Mouse (Mus musculus) stomach, embryonic 16.5 days (tissue): ENCODE results near the gene Msh2. TPM values are rescaled to one million over a fixed set of nuclear protein-coding genes. Genes with fewer than 3 reads are reported as not detected.
"Not testable (repeated sequence)": the region's sequence is repeated elsewhere in the genome, so short reads cannot be mapped to it uniquely, and the experiment has no call there.

Experiments used
- ATAC-seq: fragments of 200-750 bp; cut with Nextera tagmentation; 2 replicates; pipeline ENCODE4 v1.8.0; 2017; ENCODE audit warnings: moderate number of reproducible peaks, moderate TSS enrichment; ENCODE audit not compliant: insufficient read depth, low FRiP score
- H3K27ac ChIP-seq: fragments of 300-500 bp; sonication (generic); 2 replicates; pipeline ENCODE4 v1.5.1; 2014; ENCODE audit warnings: low read length
- H3K27me3 ChIP-seq: fragments of 300-500 bp; sonication (generic); 2 replicates; pipeline ENCODE4 v1.6.1; 2014; ENCODE audit warnings: low read length, control low read depth, mixed read lengths; ENCODE audit not compliant: control insufficient read depth, insufficient read depth
- H3K36me3 ChIP-seq: fragments of 300-500 bp; sonication (generic); 2 replicates; pipeline ENCODE4 v1.6.1; 2014; ENCODE audit warnings: low read length; ENCODE audit not compliant: control insufficient read depth, insufficient read depth
- H3K4me1 ChIP-seq: fragments of 300-500 bp; sonication (generic); 2 replicates; pipeline ENCODE4 v1.6.1; 2014; ENCODE audit warnings: low read length, control low read depth, mixed read lengths; ENCODE audit not compliant: control insufficient read depth, insufficient read depth
- H3K4me2 ChIP-seq: fragments of 300-500 bp; sonication (generic); 2 replicates; pipeline ENCODE4 v1.6.1; 2014; ENCODE audit warnings: low read depth, low read length, mixed read lengths
- H3K4me3 ChIP-seq: fragments of 300-500 bp; sonication (generic); replicated peaks from 2 replicates; pipeline ENCODE4 v1.5.1; 2014; ENCODE audit warnings: mild to moderate bottlenecking, low read length
- H3K9ac ChIP-seq: fragments of 300-500 bp; sonication (generic); 2 replicates; pipeline ENCODE4 v1.6.1; 2014; ENCODE audit warnings: low read length
- H3K9me3 ChIP-seq: fragments of 300-500 bp; sonication (generic); replicated peaks from 2 replicates; pipeline ENCODE4 v1.6.1; 2016; ENCODE audit warnings: low read length, control low read depth; ENCODE audit not compliant: control insufficient read depth
- WGBS: fragments of 180-500 bp; shearing (Covaris S2); extraction: QIAGEN DNeasy Blood & Tissue Kit; methylation state at CpG from one replicate; pipeline ENCODE4 v1.1.7; 2014; 5-methylcytosine and 5-hydroxymethylcytosine counted together
- polyA plus RNA-seq: library from polyadenylated mRNA; unstranded; fragments of >200 nt; fragmentation: Nextera tagmentation; extraction: Ambion mirVana; gene quantifications from 2 replicates; pipeline ENCODE4 v1.2.1, GENCODE M21; 2015

Gene Msh2
- polyA plus RNA-seq, 1 experiment from 2014 or later: 62.8 TPM

DNA sequence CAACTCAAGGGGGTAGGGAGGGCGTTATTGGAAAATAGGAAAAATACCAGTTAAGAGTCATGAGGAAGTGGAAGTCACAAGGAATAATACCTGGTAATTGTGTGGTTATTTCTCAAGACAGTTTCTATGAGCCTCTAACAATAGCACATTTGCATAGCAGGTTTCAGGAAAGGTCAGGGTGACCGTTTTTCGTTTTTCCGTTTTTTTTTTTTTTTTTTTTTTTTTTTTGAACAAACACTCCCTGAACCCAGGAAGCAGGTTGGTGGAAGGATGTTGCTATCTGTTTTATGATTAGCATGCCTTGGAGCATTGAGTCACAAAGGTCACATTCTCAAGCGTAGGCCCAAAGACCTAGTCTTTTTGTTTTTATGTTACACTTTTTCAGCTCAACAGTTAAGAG, 16.5 kb upstream of the Msh2 start:
- ATAC-seq, H3K27me3 ChIP-seq, H3K4me3 ChIP-seq, H3K27ac ChIP-seq, H3K4me2 ChIP-seq, H3K9ac ChIP-seq, H3K9me3 ChIP-seq, H3K4me1 ChIP-seq, H3K36me3 ChIP-seq: not testable (repeated sequence)
- 87% methylated on average over 5 of the region's 5 CpGs for WGBS

DNA sequence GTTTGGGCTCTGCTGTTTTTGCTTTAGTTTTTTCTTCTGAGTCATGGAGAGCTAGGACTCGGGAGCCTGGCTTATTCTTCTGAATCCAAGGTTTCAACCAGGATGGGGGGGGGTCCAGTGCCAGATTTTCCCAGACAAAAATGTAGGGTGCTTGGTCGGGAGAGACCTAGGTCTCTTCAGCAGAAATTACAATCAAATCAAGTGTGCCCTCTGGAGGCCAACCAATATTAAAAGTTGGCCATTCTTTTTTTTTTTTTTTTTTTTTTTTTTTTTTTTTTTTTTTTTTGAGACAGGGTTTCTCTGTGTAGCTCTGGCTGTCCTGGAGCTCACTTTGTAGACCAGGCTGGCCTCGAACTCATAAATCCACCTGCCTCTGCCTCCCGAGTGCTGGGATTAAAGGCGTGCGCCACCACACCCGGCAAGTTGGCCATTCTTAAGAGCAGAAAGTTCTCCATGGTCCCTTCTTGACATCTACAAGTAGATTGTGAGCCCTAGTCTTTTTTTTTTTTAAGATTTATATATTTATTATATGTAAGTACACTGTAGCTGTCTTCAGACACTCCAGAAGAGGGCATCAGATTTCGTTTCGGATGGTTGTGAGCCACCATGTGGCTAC, 10.1 kb upstream of the Msh2 start:
- 81% methylated on average over 9 of the region's 9 CpGs for WGBS
- H3K27ac ChIP-seq, H3K36me3 ChIP-seq, H3K9ac ChIP-seq, ATAC-seq, H3K4me1 ChIP-seq, H3K9me3 ChIP-seq, H3K4me2 ChIP-seq, H3K4me3 ChIP-seq, H3K27me3 ChIP-seq: not testable (repeated sequence)

DNA sequence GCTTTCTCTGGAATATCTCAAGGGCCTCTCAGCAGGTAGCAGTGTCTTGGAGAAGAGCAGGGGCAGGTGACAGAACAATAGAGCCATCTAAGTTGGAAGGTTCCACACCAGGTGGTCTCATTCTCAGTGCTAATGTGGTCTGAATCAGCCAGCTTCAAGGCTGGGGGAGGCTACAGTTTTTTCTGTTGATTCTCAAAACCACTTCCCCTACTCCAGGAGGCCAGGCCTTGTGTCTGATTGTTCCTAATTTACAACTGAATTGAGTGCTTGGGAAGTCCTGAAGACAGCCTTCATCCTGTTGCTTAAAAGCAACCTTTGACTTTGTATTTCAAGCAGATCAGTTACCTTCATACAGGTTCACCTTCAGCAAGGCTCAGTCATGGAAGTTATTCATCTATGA, 7.9 kb upstream of the Msh2 start:
- Histone ChIP-seq H3K4me3 (no peak overlapping the region), H3K36me3 (no peaks in the 10 kb centered on the region), H3K27ac (no peak overlapping the region), H3K4me2 (no peak overlapping the region), H3K9ac (no peak overlapping the region), H3K27me3 (no peaks in the 10 kb centered on the region), H3K4me1 (no peaks in the 10 kb centered on the region), H3K9me3 (no peaks in the 10 kb centered on the region)
- ATAC-seq: no peak

DNA sequence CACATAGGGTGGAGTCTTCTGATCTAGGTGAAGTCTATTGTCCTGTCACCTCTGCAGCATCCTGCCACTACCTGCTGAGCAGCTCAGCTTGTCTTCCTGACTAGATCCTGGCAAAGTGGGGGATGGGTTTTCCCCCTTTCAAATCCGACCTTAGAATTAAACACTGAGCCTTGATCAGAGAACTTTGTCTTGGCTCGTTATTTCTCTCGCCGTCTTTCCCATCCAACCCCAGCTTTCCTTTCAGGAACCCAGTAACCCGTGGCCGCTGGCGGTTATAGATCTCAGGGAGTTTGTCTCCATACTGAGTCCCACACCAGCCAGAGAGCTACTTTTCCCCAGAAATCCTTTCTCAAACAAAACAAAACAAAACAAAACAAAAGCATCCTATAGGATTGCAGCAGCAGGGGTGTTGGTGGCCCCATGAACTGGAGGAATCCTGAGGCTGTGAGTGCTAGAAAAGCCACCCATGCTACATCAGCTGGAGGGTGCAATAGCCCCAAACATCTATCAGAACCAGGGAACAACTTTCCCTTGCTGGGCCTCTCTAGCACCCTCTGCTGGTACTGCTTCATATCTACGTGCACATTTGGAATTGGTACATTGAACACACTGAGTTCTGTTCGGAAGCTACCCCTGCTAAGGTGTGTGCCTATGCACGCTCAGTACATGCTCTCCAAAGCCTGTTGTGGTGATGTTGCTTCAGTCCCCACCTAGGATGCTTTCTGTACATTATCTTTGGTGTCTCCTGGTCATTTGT, 6.9 kb upstream of the Msh2 start:
- H3K27ac ChIP-seq: no peak overlapping the region
- H3K4me3 ChIP-seq: no peak overlapping the region
- H3K9ac ChIP-seq: no peak overlapping the region
- 82% methylated on average over 10 of the region's 10 CpGs for WGBS
- ATAC-seq: 0 out of 2 replicates have a peak, but pooled peaks have one; percentile 33
- H3K4me1 ChIP-seq: no peaks in the 10 kb centered on the region
- no peak overlapping the region for H3K4me2 ChIP-seq
- no peaks in the 10 kb centered on the region for H3K27me3 ChIP-seq
- H3K9me3 ChIP-seq: no peaks in the 10 kb centered on the region
- no peaks in the 10 kb centered on the region for H3K36me3 ChIP-seq

DNA sequence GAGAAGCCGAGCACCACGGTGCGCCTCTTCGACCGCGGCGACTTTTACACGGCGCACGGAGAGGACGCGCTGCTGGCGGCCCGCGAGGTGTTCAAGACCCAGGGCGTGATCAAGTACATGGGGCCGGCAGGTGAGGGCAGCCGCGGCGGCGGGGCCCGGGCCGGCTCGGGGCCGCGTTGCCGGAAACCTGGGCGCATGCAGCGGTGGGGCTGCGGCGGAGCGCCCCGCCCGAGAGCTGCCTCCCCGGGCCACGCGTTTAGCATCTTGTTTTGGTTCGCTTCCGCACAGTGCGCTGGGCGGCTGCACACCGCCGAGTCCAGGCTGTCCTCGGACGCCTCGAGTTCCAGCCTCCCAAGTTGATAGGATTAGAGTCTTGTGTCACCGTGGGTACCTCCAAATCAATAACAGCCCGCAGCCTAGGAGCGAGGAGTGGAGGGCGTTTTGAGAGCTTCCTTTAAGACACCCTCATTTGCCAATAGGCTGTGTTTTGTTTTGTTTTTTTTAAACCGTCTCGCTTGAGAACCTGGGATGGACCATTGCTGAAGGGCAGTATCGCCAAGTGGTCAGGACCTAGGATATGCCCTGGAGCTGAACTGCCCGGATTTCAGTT, 652 bp downstream of the Msh2 start:
- peak overlapping the region; percentile 81 for H3K4me2 ChIP-seq
- no peaks in the 10 kb centered on the region for H3K9me3 ChIP-seq
- peak overlapping the region; percentile 83 for H3K27ac ChIP-seq
- ATAC-seq: peak; percentile 44
- peaks cover 12% of the 10 kb centered on the region for H3K4me1 ChIP-seq
- WGBS: under 1% methylated on average over 54 of the region's 54 CpGs
- H3K4me3 ChIP-seq: peak overlapping the region; percentile 91
- peak overlapping the region; percentile 87 for H3K9ac ChIP-seq
- H3K36me3 ChIP-seq: no peaks in the 10 kb centered on the region
- H3K27me3 ChIP-seq: no peaks in the 10 kb centered on the region

DNA sequence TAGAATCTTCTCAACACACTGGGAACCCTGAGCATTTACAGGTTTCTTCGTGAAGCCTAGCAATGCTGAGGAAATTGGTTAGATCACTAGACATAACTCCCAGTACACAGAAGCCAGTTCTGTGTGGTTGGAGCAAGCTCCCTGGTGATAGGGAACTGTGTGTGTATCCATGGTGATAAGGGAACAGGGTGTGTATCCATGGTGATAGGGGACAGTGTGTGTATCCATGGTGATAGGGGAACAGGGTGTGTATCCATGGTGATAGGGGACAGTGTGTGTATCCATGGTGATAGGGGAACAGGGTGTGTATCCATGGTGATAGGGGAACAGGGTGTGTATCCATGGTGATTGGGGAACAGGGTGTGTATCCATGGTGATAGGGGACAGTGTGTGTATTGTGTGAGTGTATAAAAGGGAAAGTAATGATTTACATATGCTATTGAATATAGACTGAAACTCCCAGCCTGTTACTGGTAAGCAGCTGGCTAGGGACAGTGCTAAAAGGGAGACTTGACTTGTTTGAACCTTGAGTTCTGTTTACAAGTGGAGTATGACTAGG, 4.9 kb downstream of the Msh2 start:
- H3K4me2 ChIP-seq, H3K9ac ChIP-seq, H3K9me3 ChIP-seq, H3K4me3 ChIP-seq, ATAC-seq, H3K27me3 ChIP-seq, H3K27ac ChIP-seq, H3K36me3 ChIP-seq: not testable (repeated sequence)
- whole genome bisulfite sequencing: 85% methylated on average over 1 of the region's 1 CpGs
- H3K4me1 ChIP-seq: peaks cover 12% of the 10 kb centered on the region

DNA sequence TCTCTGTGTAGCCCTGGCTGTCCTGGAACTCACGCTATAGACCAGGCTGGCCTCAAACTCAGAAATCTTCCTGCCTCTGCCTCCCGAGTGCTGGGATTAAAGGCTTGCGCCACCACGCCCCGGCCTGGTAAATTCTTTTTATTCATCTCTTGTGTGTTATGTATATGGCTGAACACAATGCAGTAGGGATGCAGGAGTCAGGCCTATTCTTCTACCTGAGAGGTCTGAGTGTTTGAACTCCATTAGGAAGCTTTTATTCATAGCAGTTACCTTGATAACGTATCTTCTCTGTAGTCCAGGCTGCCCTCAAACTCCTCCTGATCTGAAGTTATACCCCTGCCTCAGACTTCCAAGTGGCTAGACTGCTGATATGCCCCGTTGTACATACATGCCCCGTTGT, 5.5 kb downstream of the Msh2 start:
- Histone ChIP-seq H3K27ac (no peak overlapping the region), H3K4me2 (no peak overlapping the region), H3K36me3 (peaks cover 3% of the 10 kb centered on the region; the same call in 1 of the 2 replicates), H3K4me3 (no peak overlapping the region), H3K4me1 (peaks cover 12% of the 10 kb centered on the region), H3K9ac (no peak overlapping the region), H3K9me3 (no peaks in the 10 kb centered on the region), H3K27me3 (no peaks in the 10 kb centered on the region)
- no peak for ATAC-seq
- WGBS: 95% methylated on average over 8 of the region's 8 CpGs

DNA sequence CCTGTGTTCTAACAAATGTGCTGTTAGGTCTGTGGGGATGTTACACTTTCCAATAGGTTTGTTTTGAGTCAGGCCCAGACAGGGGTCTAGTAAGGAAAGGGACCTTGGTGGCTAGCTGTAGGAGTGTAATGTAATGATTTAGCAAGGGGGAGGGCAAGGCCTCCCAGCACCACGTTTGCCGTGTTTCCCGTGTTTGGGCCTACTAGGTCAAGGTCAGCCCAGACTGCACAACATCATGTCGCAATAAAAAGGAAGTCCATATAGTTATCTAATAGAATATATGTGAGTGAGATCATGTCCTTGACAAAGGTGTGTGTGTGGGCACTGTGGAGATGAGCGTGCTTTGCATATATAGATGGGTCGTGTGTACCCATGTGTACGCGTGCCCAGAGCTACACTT, 17.1 kb downstream of the Msh2 start:
- Histone ChIP-seq H3K9me3 (no peaks in the 10 kb centered on the region), H3K27me3 (no peaks in the 10 kb centered on the region), H3K9ac (no peak overlapping the region), H3K36me3 (peaks cover 8% of the 10 kb centered on the region; the same call in 1 of the 2 replicates), H3K4me3 (no peak overlapping the region), H3K4me2 (no peak overlapping the region), H3K27ac (no peak overlapping the region), H3K4me1 (no peaks in the 10 kb centered on the region)
- 87% methylated on average over 8 of the region's 8 CpGs for WGBS
- no peak for ATAC-seq

DNA sequence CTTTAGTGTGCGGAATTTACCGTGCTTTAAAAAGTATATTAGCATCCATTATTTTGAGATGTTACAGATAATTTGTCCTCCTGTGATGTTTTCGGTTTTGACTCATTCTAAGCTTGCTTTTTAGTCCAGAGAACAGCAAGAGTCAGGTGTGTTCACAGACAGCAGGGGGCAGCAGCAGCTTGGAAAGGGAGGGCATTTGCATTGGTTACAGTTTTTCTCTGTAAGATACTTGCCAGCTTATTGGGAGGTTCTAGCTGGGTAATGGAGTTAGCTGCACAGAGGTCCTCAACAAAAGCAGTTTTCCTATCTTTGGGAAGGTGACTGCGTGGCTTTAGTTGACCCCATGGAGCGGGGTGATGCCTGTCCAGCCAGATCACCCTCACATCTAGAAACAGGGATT, 19.8 kb downstream of the Msh2 start:
- 81% methylated on average over 5 of the region's 5 CpGs for whole genome bisulfite sequencing
- Histone ChIP-seq H3K27ac (no peak overlapping the region), H3K9ac (no peak overlapping the region), H3K4me1 (no peaks in the 10 kb centered on the region), H3K36me3 (peaks cover 12% of the 10 kb centered on the region), H3K9me3 (no peaks in the 10 kb centered on the region), H3K4me3 (no peak overlapping the region), H3K4me2 (no peak overlapping the region), H3K27me3 (no peaks in the 10 kb centered on the region)
- ATAC-seq: no peak
